Mouse (Mus musculus): ENCODE data around the gene Cradd. TPM values are rescaled to one million over a fixed set of nuclear protein-coding genes. Genes with fewer than 3 reads are reported as not detected.

The Cradd gene
- polyA plus RNA-seq, 1 experiment from 2014 or later, result 12.0 TPM

DNA sequence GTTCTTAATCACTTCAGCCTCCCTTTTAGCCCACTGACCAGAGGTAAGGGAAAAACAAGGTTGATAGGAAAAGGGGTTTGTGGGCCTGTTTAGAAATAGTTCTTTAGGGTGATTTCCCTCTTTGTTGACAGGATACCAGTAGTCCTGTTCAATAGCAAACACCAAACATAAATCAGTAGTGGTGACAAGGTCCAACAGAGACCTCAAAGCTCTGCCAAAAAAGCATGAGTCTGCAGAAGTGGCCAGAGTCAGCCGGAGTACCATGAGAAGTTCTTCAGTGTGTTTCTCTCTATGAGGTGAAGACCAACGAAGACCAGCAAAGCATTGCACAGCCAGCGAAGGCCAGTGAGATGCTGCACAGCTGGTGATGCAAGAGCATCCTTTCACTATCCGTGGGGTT lies 16.7 kb upstream of the Cradd start:
- Histone ChIP-seq H3K27ac (replicated peaks; ENCODE audit: low read depth, low read length) (no peak overlapping the region), H3K4me3 (replicated peaks; ENCODE audit: low read depth, low read length) (no peak overlapping the region), H3K9ac (replicated peaks; ENCODE audit: low read length) (no peak overlapping the region), H3K36me3 (ENCODE audit: control insufficient read depth, insufficient read depth, low read length) (no peaks in the 10 kb centered on the region), H3K4me2 (ENCODE audit: low read length) (no peak overlapping the region), H3K27me3 (ENCODE audit: control insufficient read depth, insufficient read depth, low read length) (no peaks in the 10 kb centered on the region), H3K9me3 (ENCODE audit: control insufficient read depth, low read length) (no peaks in the 10 kb centered on the region; the same call in 1 of the 2 replicates), H3K4me1 (ENCODE audit: control insufficient read depth, insufficient read depth, low read length) (peaks cover 8% of the 10 kb centered on the region; the same call in 1 of the 2 replicates)
- DNase-seq (no peak), ATAC-seq (ENCODE audit: low FRiP score, low TSS enrichment) (no peak)
- 90% methylated on average over 4 of the region's 4 CpGs for WGBS

GRCm38 (mm10) chr10:95337589-95337988 lies 13.7 kb upstream of the Cradd start:
- H3K4me3 ChIP-seq (replicated peaks; ENCODE audit: low read depth, low read length), result no peak overlapping the region
- no peaks in the 10 kb centered on the region for H3K9me3 ChIP-seq (ENCODE audit: control insufficient read depth, low read length)
- H3K27ac ChIP-seq (replicated peaks; ENCODE audit: low read depth, low read length), result no peak overlapping the region
- 78% methylated on average over 5 of the region's 5 CpGs for WGBS
- H3K9ac ChIP-seq (replicated peaks; ENCODE audit: low read length), result no peak overlapping the region
- peaks cover 8% of the 10 kb centered on the region; the same call in 1 of the 2 replicates for H3K4me1 ChIP-seq (ENCODE audit: control insufficient read depth, insufficient read depth, low read length)
- H3K36me3 ChIP-seq (ENCODE audit: control insufficient read depth, insufficient read depth, low read length), result no peaks in the 10 kb centered on the region
- H3K27me3 ChIP-seq (ENCODE audit: control insufficient read depth, insufficient read depth, low read length), result no peaks in the 10 kb centered on the region
- DNase-seq (no peak), ATAC-seq (ENCODE audit: low FRiP score, low TSS enrichment) (no peak)
- no peak overlapping the region for H3K4me2 ChIP-seq (ENCODE audit: low read length)

- H3K9me3 ChIP-seq (ENCODE audit: control insufficient read depth, low read length), result no peaks in the 10 kb centered on the region
- peak overlapping the region; percentile 41; the same call in 1 of the 2 replicates for H3K27ac ChIP-seq (replicated peaks; ENCODE audit: low read depth, low read length)
- H3K4me3 ChIP-seq (replicated peaks; ENCODE audit: low read depth, low read length), result no peak overlapping the region
- no peaks in the 10 kb centered on the region for H3K36me3 ChIP-seq (ENCODE audit: control insufficient read depth, insufficient read depth, low read length)
- H3K9ac ChIP-seq (replicated peaks; ENCODE audit: low read length), result no peak overlapping the region
- DNase-seq (peak; percentile 73), ATAC-seq (ENCODE audit: low FRiP score, low TSS enrichment) (no peak)
- H3K4me1 ChIP-seq (ENCODE audit: control insufficient read depth, insufficient read depth, low read length), result peaks cover 8% of the 10 kb centered on the region; the same call in 1 of the 2 replicates
- no peaks in the 10 kb centered on the region for H3K27me3 ChIP-seq (ENCODE audit: control insufficient read depth, insufficient read depth, low read length)
- whole genome bisulfite sequencing, result 24% methylated on average over 4 of the region's 4 CpGs
- H3K4me2 ChIP-seq (ENCODE audit: low read length), result no peak overlapping the region
Observed at GRCm38 (mm10) chr10:95336781-95337544, 13.0 kb upstream of the Cradd start.

- Histone ChIP-seq H3K9ac (replicated peaks; ENCODE audit: low read length) (no peak overlapping the region), H3K9me3 (ENCODE audit: control insufficient read depth, low read length) (no peaks in the 10 kb centered on the region), H3K27me3 (ENCODE audit: control insufficient read depth, insufficient read depth, low read length) (no peaks in the 10 kb centered on the region), H3K4me3 (replicated peaks; ENCODE audit: low read depth, low read length) (no peak overlapping the region), H3K27ac (replicated peaks; ENCODE audit: low read depth, low read length) (no peak overlapping the region), H3K36me3 (ENCODE audit: control insufficient read depth, insufficient read depth, low read length) (no peaks in the 10 kb centered on the region), H3K4me2 (ENCODE audit: low read length) (no peak overlapping the region), H3K4me1 (ENCODE audit: control insufficient read depth, insufficient read depth, low read length) (peaks cover 8% of the 10 kb centered on the region; the same call in 1 of the 2 replicates)
- ATAC-seq (ENCODE audit: low FRiP score, low TSS enrichment) (no peak), DNase-seq (no peak)
- WGBS, result 61% methylated on average over 1 of the region's 1 CpGs
Observed at GRCm38 (mm10) chr10:95334826-95335225, 10.9 kb upstream of the Cradd start.

DNA sequence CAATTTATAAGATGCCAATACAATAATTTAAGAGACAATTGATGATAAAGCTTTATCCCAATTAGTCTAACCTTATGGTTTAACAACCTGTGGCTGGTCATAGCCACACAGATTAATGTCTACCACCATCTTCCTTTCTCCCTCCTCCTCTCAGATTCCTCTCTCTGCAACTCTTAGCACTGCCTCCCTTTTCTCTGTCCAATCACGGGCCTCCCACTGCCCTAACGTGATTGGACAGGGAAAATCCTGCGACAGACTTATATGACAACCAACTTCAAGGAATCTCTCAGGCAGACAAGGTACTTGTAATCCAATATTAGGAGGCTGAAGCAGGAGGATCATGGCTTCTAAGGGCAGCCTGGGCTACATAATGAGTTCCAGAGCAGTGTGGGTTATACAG lies 8.7 kb upstream of the Cradd start:
- Histone ChIP-seq H3K9ac (replicated peaks; ENCODE audit: low read length) (no peak overlapping the region), H3K4me1 (ENCODE audit: control insufficient read depth, insufficient read depth, low read length) (peaks cover 8% of the 10 kb centered on the region; the same call in 1 of the 2 replicates), H3K9me3 (ENCODE audit: control insufficient read depth, low read length) (no peaks in the 10 kb centered on the region), H3K4me2 (ENCODE audit: low read length) (no peak overlapping the region), H3K27me3 (ENCODE audit: control insufficient read depth, insufficient read depth, low read length) (no peaks in the 10 kb centered on the region), H3K4me3 (replicated peaks; ENCODE audit: low read depth, low read length) (no peak overlapping the region), H3K27ac (replicated peaks; ENCODE audit: low read depth, low read length) (no peak overlapping the region), H3K36me3 (ENCODE audit: control insufficient read depth, insufficient read depth, low read length) (no peaks in the 10 kb centered on the region)
- DNase-seq (no peak), ATAC-seq (ENCODE audit: low FRiP score, low TSS enrichment) (no peak)
- WGBS, result 85% methylated on average over 3 of the region's 3 CpGs

DNA sequence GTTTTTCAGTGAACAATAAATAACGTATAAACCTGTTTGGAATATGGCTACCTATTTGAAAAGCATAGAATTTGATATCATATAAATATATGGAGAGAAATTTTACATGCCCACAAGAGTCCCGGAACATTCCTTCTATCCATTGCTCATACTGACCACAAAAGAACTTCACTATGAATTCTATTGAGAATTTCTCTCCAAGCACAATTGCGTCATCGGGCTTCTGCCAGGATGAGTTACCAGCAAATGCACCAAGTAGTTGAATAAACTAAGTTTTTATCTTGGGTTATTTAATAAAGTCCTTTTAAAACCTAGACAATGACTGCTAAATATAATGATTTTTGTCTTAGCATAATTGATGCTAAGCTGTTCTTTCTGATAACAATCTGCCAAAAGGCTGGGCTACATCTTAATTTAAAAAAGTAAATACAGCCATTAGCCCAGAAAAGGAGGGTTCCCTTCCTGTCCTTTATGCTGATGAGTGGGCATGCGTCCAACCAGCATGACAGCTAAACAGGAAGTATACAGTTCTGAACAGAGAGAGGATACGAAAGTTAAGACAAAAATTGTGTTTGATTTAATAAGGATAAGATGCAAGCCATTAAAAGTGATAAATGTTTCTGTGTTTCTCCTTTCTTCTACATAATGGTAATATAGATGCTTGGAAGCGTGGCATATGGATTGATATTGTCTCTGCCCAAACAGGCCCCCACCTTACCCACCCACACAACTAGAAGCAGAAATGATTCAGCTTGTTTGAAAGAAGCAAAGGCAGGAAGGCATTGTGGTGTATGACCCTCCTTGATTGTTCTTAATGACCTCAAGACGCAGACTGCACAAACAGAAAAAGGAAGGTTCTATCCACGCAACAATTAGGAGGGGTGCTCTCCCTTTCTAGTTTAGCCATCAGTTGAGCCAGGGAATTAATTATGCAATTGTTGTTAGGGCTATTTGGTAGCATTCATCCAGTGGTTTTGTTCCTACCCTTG lies 6.7 kb upstream of the Cradd start:
- no peak overlapping the region for H3K27ac ChIP-seq (replicated peaks; ENCODE audit: low read depth, low read length)
- no peaks in the 10 kb centered on the region for H3K27me3 ChIP-seq (ENCODE audit: control insufficient read depth, insufficient read depth, low read length)
- H3K36me3 ChIP-seq (ENCODE audit: control insufficient read depth, insufficient read depth, low read length), result no peaks in the 10 kb centered on the region
- H3K4me1 ChIP-seq (ENCODE audit: control insufficient read depth, insufficient read depth, low read length), result no peaks in the 10 kb centered on the region
- H3K4me2 ChIP-seq (ENCODE audit: low read length), result no peak overlapping the region
- H3K9ac ChIP-seq (replicated peaks; ENCODE audit: low read length), result no peak overlapping the region
- no peaks in the 10 kb centered on the region for H3K9me3 ChIP-seq (ENCODE audit: control insufficient read depth, low read length)
- 74% methylated on average over 9 of the region's 9 CpGs for WGBS
- no peak overlapping the region for H3K4me3 ChIP-seq (replicated peaks; ENCODE audit: low read depth, low read length)
- no peak for ATAC-seq (ENCODE audit: low FRiP score, low TSS enrichment)
- DNase-seq, result no peak

GRCm38 (mm10) chr10:95329884-95330283 lies 6.0 kb upstream of the Cradd start:
- Histone ChIP-seq H3K4me3 (replicated peaks; ENCODE audit: low read depth, low read length) (no peak overlapping the region), H3K4me1 (ENCODE audit: control insufficient read depth, insufficient read depth, low read length) (no peaks in the 10 kb centered on the region), H3K27ac (replicated peaks; ENCODE audit: low read depth, low read length) (no peak overlapping the region), H3K27me3 (ENCODE audit: control insufficient read depth, insufficient read depth, low read length) (no peaks in the 10 kb centered on the region), H3K36me3 (ENCODE audit: control insufficient read depth, insufficient read depth, low read length) (no peaks in the 10 kb centered on the region), H3K4me2 (ENCODE audit: low read length) (no peak overlapping the region), H3K9me3 (ENCODE audit: control insufficient read depth, low read length) (no peaks in the 10 kb centered on the region), H3K9ac (replicated peaks; ENCODE audit: low read length) (no peak overlapping the region)
- DNase-seq (no peak), ATAC-seq (ENCODE audit: low FRiP score, low TSS enrichment) (no peak)
- 95% methylated on average over 1 of the region's 1 CpGs for WGBS

DNA sequence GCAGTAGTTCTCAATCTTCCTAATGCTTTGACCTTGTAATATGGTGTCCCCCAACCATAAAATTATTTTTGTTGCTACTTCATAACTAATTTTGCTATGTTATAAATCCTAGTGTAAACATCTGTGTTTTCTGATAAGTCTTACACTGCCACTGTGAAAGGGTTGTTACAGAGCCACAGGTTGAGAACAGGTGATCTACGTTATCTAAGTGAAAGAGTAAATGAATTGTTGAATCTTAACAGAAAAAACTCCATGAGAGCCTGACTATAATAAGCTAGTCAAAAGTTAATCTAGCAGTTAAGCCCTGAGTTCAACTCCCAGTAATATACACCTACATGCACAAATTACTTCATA lies 322 bp upstream of the Cradd start:
- no peaks in the 10 kb centered on the region for H3K27me3 ChIP-seq (ENCODE audit: control insufficient read depth, insufficient read depth, low read length)
- no peaks in the 10 kb centered on the region for H3K36me3 ChIP-seq (ENCODE audit: control insufficient read depth, insufficient read depth, low read length)
- H3K9ac ChIP-seq (replicated peaks; ENCODE audit: low read length), result no peak overlapping the region
- H3K4me1 ChIP-seq (ENCODE audit: control insufficient read depth, insufficient read depth, low read length), result peaks cover 12% of the 10 kb centered on the region
- WGBS, result 55% methylated on average over 1 of the region's 1 CpGs
- no peak for DNase-seq
- no peaks in the 10 kb centered on the region for H3K9me3 ChIP-seq (ENCODE audit: control insufficient read depth, low read length)
- H3K27ac ChIP-seq (replicated peaks; ENCODE audit: low read depth, low read length), result no peak overlapping the region
- H3K4me2 ChIP-seq (ENCODE audit: low read length), result no peak overlapping the region
- no peak for ATAC-seq (ENCODE audit: low FRiP score, low TSS enrichment)
- no peak overlapping the region for H3K4me3 ChIP-seq (replicated peaks; ENCODE audit: low read depth, low read length)
